Mouse (Mus musculus): ENCODE data around the gene Emilin1.

The Emilin1 gene

GRCm38 (mm10) chr5:30908426-30909299 is 4.5 kb upstream of the Emilin1 start:
- no peak for DNase-seq

GRCm38 (mm10) chr5:30909300-30909659 is 3.9 kb upstream of the Emilin1 start:
- DNase-seq = no peak

- DNase-seq = no peak
Measured at GRCm38 (mm10) chr5:30909863-30910262, 3.3 kb upstream of the Emilin1 start.

GRCm38 (mm10) chr5:30910481-30910880 is 2.7 kb upstream of the Emilin1 start:
- no peak for DNase-seq

GRCm38 (mm10) chr5:30912156-30912555 is 1.0 kb upstream of the Emilin1 start:
- DNase-seq = no peak

- DNase-seq = no peak
Measured at GRCm38 (mm10) chr5:30914101-30914635, 966 bp downstream of the Emilin1 start.

GRCm38 (mm10) chr5:30914849-30915248 is 1.6 kb downstream of the Emilin1 start:
- no peak for DNase-seq

GRCm38 (mm10) chr5:30915456-30915855 is 2.3 kb downstream of the Emilin1 start:
- no peak for DNase-seq

GRCm38 (mm10) chr5:30915974-30916433 is 2.8 kb downstream of the Emilin1 start:
- peak; percentile 94 to 96 for DNase-seq

- no peak for DNase-seq
Measured at GRCm38 (mm10) chr5:30916841-30917240, 3.6 kb downstream of the Emilin1 start.

- no peak for DNase-seq
Measured at GRCm38 (mm10) chr5:30917348-30917747, 4.1 kb downstream of the Emilin1 start.

- DNase-seq = no peak
Measured at GRCm38 (mm10) chr5:30917891-30918670, 4.9 kb downstream of the Emilin1 start.

GRCm38 (mm10) chr5:30918691-30919090 is 5.5 kb downstream of the Emilin1 start:
- no peak for DNase-seq

- DNase-seq = no peak
Measured at GRCm38 (mm10) chr5:30919831-30920614, 6.8 kb downstream of the Emilin1 start.

GRCm38 (mm10) chr5:30920621-30921020 is 7.4 kb downstream of the Emilin1 start:
- peak in 1 of 2 experiments; percentile 55 for DNase-seq

GRCm38 (mm10) chr5:30921256-30922033 is 8.2 kb downstream of the Emilin1 start, which contains the start of gene Khk:
Khk (plus strand) TSS chr5:30921431.
- DNase-seq = peak; percentile 88 to 92

- DNase-seq = peak in 1 of 2 experiments; percentile 59
Measured at GRCm38 (mm10) chr5:30922581-30923041, 9.4 kb downstream of the Emilin1 start.

- no peak for DNase-seq
Measured at GRCm38 (mm10) chr5:30923119-30923518, 9.9 kb downstream of the Emilin1 start.

GRCm38 (mm10) chr5:30924614-30925013 is 11.4 kb downstream of the Emilin1 start:
- DNase-seq = no peak

GRCm38 (mm10) chr5:30925217-30925616 is 12.0 kb downstream of the Emilin1 start:
- DNase-seq = peak; percentile 45 to 58

GRCm38 (mm10) chr5:30926073-30926472 is 12.9 kb downstream of the Emilin1 start:
- no peak for DNase-seq
